Mouse (Mus musculus): ENCODE data around the gene Adamts16.
"Not testable (repeated sequence)": the region's sequence is repeated elsewhere in the genome, so short reads cannot be mapped to it uniquely, and the experiment has no call there.

The Adamts16 gene

GRCm38 (mm10) chr13:70841421-70841904, at the start of gene Adamts16:
Adamts16 (minus strand) TSS chr13:70841811.
- DNase-seq (ENCODE audit: low read depth, low spot score): no peak

DNA sequence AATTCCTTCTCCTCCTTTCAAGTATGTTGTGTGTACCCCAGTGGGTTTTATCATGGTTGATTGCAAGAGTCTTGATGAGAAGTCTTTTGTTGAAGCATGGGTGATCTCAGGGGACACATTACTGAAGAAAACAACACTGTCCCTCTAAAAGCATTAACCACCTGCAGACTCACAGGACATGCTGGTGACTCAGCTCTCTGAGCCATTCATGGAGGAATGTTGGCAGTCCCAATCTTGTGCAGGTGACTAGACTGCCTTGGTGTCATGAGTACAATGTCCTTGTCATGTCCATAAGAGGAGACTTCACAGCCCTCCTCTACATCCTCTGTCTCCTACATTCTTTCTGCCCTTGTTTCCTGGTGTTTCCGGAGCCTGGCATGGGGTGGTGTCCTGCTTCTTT, 45.5 kb upstream of the Adamts16 start:
- no peak for DNase-seq (ENCODE audit: low read depth, low spot score)

GRCm38 (mm10) chr13:70885006-70885405, 43.4 kb upstream of the Adamts16 start:
- DNase-seq (ENCODE audit: low read depth, low spot score): no peak

- no peak for DNase-seq (ENCODE audit: low read depth, low spot score)
These were observed 42.6 kb upstream of the Adamts16 start for GRCm38 (mm10) chr13:70883891-70884890.

DNA sequence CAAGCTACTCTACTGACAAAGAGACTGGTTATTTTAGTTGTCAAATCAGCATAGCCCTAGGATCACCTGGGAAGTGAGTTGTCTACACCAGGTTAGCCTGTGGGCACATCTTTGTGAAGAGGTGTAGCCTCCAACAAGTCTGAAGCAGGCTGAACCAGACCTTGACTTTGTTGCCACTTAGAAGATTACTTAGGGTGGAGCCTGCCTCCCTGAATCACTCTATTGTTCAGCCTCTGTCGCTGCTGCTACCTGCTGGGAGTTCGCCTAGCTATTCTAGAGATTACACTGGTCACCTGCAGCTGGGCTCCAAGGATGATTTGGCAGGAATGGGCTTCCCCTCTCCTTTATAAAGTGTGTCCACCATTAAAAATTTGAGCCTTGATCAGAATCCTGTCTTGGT, 38.4 kb upstream of the Adamts16 start:
- DNase-seq (ENCODE audit: low read depth, low spot score): not testable (repeated sequence)

DNA sequence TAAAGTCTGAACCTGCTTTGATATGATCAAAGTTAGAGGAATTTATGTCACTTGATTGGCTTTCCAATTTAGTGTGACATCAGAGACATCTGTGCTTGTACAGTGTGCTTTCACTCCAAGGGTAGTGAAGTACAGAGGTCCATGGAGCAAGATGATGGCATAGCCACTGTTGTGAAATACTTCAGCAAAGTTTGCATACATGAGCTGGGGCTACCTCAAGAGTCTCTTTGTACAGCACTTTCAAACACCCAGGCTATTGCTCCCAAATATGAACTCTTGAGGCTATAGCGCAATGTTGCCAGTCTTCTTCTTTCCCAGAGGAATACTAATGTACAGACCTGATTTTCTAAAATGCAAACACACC, 35.9 kb upstream of the Adamts16 start:
- no peak for DNase-seq (ENCODE audit: low read depth, low spot score)

- DNase-seq (ENCODE audit: low read depth, low spot score): no peak
These were observed 35.3 kb upstream of the Adamts16 start for GRCm38 (mm10) chr13:70876648-70877549.

- DNase-seq (ENCODE audit: low read depth, low spot score): no peak
These were observed 33.9 kb upstream of the Adamts16 start for GRCm38 (mm10) chr13:70875411-70875949.

GRCm38 (mm10) chr13:70874741-70875140, 33.1 kb upstream of the Adamts16 start:
- DNase-seq (ENCODE audit: low read depth, low spot score): no peak

GRCm38 (mm10) chr13:70873851-70874250, 32.2 kb upstream of the Adamts16 start:
- DNase-seq (ENCODE audit: low read depth, low spot score): not testable (repeated sequence)

- no peak for DNase-seq (ENCODE audit: low read depth, low spot score)
These were observed 29.4 kb upstream of the Adamts16 start for GRCm38 (mm10) chr13:70871049-70871448.

GRCm38 (mm10) chr13:70866971-70867625, 25.5 kb upstream of the Adamts16 start:
- no peak for DNase-seq (ENCODE audit: low read depth, low spot score)

DNA sequence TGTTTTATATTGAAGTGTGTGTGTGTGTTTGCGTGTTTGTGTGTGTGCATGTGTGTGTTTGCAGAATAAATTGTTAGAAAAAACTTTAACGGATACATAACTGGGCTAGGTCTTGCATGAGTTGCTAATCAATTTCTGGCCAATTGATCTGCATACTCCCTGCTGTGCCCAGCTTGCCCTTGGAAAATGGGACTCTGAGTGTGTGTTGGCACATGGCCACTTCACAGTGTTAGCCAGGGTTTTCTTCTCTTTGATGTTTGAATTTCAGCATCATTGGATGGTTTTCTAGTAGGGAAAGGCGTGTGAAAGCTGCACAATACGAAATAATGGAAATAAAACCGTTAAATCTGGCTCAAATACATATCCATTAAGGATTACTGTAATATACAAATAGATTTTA, 24.3 kb upstream of the Adamts16 start:
- no peak for DNase-seq (ENCODE audit: low read depth, low spot score)

DNA sequence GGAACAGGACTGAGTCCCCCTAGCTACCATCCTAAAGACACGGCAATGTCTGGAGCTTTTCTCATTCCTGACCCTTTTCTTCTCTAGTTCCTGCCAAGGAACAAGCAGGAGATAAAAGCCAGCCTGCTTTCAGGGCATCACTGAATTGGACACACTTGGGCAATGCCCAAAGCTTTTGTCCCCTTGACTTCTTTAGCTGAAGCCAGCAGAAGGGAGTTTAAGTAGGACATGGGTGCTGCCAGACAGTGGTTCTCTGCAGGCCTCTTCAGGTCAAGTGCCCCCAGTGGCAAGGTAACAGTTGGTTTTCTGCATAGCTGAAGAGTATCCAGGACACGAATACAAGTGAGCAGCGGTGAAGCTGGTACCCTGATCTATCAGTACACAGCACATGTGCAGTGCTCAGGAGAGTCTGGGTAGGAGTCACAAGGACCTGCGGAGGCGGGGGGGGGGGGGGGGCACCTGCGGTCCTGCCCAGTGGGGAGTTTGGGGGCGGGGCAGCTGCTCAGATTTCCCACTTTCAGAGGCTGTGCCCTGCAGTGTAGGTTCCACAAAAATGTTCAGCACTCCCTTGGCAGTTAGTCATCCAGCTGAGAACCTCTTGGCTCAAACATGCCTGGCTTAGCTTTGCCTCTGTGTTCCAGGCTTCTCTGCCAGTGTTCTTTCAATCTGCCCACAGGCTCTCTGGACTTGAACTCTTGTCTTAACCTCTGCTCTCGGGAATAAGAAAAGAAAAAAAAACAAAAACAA, 20.7 kb upstream of the Adamts16 start:
- no peak for DNase-seq (ENCODE audit: low read depth, low spot score)

DNA sequence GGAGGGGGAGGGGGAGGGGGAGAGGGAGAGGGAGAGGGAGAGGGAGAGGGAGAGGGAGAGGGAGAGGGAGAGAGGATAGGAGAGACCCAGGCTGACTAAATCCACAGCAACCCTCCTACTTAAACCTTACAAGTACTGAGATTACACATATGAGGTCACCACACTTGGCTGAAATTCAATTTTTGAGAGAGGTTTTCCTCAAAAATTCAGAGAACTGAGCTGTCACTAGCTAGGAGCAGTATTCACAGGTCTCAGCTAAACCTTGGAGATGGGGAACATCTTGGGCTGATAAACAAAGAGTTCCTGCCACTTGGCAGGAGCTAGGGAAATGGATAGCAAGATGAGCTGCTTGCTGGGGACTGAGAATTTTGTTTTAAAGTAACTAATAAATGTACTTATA, 12.0 kb upstream of the Adamts16 start:
- no peak for DNase-seq (ENCODE audit: low read depth, low spot score)

DNA sequence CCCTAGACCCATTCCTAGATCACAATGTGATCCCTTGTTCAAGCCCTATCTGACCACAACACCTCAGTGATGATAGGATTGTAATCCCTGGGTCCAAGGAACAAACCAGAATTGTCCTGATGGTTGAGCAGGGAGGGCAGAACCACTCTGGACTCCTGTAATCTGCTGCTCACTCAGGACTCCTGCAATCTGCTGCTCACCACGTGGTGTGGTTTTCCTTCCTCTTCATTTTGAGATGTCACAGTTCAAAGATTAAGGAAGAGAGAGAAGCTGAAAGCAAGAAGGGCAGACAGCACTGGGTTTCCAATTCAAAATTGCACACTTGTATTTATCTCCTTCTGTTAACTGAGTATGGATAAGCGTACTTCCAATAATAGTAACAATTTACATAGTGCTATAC, 5.3 kb upstream of the Adamts16 start:
- DNase-seq (ENCODE audit: low read depth, low spot score): no peak

GRCm38 (mm10) chr13:70845526-70845925, 3.9 kb upstream of the Adamts16 start:
- DNase-seq (ENCODE audit: low read depth, low spot score): no peak

- no peak for DNase-seq (ENCODE audit: low read depth, low spot score)
These were observed 515 bp upstream of the Adamts16 start for GRCm38 (mm10) chr13:70842126-70842525.

DNA sequence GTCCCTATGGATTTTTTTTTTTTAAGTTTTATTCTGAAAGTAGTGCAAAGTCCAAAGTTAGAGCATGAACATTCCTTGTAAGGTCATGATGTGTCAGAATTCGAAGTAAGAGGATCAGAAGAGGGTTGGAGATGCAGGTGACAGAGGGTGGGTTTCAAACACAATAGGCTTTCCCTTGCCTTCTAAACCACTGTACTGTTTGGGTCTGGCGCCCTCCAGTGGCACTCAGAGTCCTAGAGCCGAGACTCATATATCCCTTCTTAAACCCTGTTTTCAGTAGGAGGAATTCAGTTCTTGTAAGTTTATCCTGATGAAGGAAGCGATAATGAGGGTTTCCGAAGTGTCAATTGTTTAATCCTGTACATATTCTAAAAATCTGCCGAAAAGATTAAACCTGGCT, 1.4 kb downstream of the Adamts16 start:
- no peak for DNase-seq (ENCODE audit: low read depth, low spot score)

DNA sequence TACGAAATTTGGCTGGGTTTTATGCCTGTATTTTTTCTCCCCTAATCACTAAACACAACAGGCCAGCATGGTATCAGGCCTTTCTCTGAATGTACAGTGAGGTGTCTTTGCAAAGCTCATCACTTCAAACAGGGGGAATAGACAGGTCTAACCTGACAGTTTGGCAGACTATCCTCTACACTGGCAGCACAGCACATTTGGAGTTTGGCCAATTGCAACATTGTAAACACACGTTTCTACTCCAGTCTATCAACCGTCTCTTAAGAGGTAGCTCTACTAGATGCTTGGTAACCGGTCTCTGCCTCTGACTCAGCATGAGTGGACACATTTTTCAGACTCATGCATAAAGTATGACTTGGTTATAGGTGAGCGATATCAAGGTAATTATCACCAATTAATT, 4.0 kb downstream of the Adamts16 start:
- no peak for DNase-seq (ENCODE audit: low read depth, low spot score)

- no peak for DNase-seq (ENCODE audit: low read depth, low spot score)
These were observed 5.4 kb downstream of the Adamts16 start for GRCm38 (mm10) chr13:70836246-70836645.

All from WW6 (cell line).